Mouse (Mus musculus) large intestine, adult 2 months (tissue): ENCODE measurements around the gene Mmd. TPM values are rescaled to one million over a fixed set of nuclear protein-coding genes. Genes with fewer than 3 reads are reported as not detected.
A peak's percentile ranks its signal among the peaks of the same experiment; 100 is the strongest.

ENCODE experiments used
- DNase-seq: peaks from one replicate; pipeline ENCODE4 v3.0.0-alpha.2; 2012; ENCODE audit warnings: low read depth, low spot score
- WGBS: fragments of 180-500 bp; shearing (Covaris S2); methylation state at CpG from one replicate; pipeline ENCODE4 v1.1.7; 2018; 5-methylcytosine and 5-hydroxymethylcytosine counted together
- polyA plus RNA-seq: library from polyadenylated mRNA; depleted of rRNA; stranded (reverse); fragments of >200 nt; gene quantifications from 2 replicates; pipeline ENCODE4 v1.2.3, GENCODE M21; 2012; rRNA removed

The Mmd gene
- 17.9 and 23.6 TPM in 2 replicates for polyA plus RNA-seq

GRCm38 (mm10) chr11:90249025-90249650 is at the start of gene Mmd:
TSS of gene Mmd (plus strand) at chr11:90249456.
- DNase-seq = peak; percentile 93
- under 1% methylated on average over 51 of the region's 51 CpGs for WGBS

GRCm38 (mm10) chr11:90200826-90201225 is 48.4 kb upstream of the Mmd start:
- no peak for DNase-seq

GRCm38 (mm10) chr11:90214246-90214645 is 35.0 kb upstream of the Mmd start:
- DNase-seq = no peak
- WGBS = 79% methylated on average over 7 of the region's 7 CpGs

More at GRCm38 (mm10) chr11:90200826-90201225, 48.4 kb upstream of the Mmd start:
- WGBS = 82% methylated on average over 2 of the region's 2 CpGs

GRCm38 (mm10) chr11:90220022-90220645 is 29.1 kb upstream of the Mmd start:
- no peak for DNase-seq
- 66% methylated on average over 6 of the region's 6 CpGs for WGBS

GRCm38 (mm10) chr11:90220750-90221149 is 28.5 kb upstream of the Mmd start:
- DNase-seq = no peak
- WGBS = 7% methylated on average over 2 of the region's 2 CpGs

GRCm38 (mm10) chr11:90224914-90225470 is 24.3 kb upstream of the Mmd start:
- DNase-seq = no peak
- WGBS = 47% methylated on average over 11 of the region's 11 CpGs

- no peak for DNase-seq
- 67% methylated on average over 12 of the region's 12 CpGs for WGBS
These were observed 22.0 kb upstream of the Mmd start for GRCm38 (mm10) chr11:90227000-90227922.

GRCm38 (mm10) chr11:90228251-90228949 is 20.9 kb upstream of the Mmd start:
- WGBS = 86% methylated on average over 9 of the region's 9 CpGs
- no peak for DNase-seq

- no peak for DNase-seq
These were observed 19.5 kb upstream of the Mmd start for GRCm38 (mm10) chr11:90229800-90230199.

GRCm38 (mm10) chr11:90230671-90231070 is 18.6 kb upstream of the Mmd start:
- DNase-seq = no peak
- WGBS = 80% methylated on average over 2 of the region's 2 CpGs

- WGBS = 4% methylated on average over 2 of the region's 2 CpGs
- DNase-seq = peak; percentile 61
These were observed 17.6 kb upstream of the Mmd start for GRCm38 (mm10) chr11:90231631-90232030.

- WGBS = 33% methylated on average over 4 of the region's 4 CpGs
These were observed 16.6 kb upstream of the Mmd start for GRCm38 (mm10) chr11:90232685-90233084.

GRCm38 (mm10) chr11:90235221-90235620 is 14.0 kb upstream of the Mmd start:
- WGBS = 86% methylated on average over 5 of the region's 5 CpGs

More at GRCm38 (mm10) chr11:90232685-90233084, 16.6 kb upstream of the Mmd start:
- DNase-seq = no peak

GRCm38 (mm10) chr11:90237616-90238015 is 11.6 kb upstream of the Mmd start:
- WGBS = 88% methylated on average over 5 of the region's 5 CpGs
- no peak for DNase-seq

More at GRCm38 (mm10) chr11:90235221-90235620, 14.0 kb upstream of the Mmd start:
- no peak for DNase-seq

GRCm38 (mm10) chr11:90238657-90239056 is 10.6 kb upstream of the Mmd start:
- WGBS = 64% methylated on average over 2 of the region's 2 CpGs
- DNase-seq = no peak

GRCm38 (mm10) chr11:90240652-90241330 is 8.5 kb upstream of the Mmd start:
- 42% methylated on average over 6 of the region's 6 CpGs for WGBS
- DNase-seq = no peak

- no peak for DNase-seq
- WGBS = 85% methylated on average over 2 of the region's 2 CpGs
These were observed 7.4 kb upstream of the Mmd start for GRCm38 (mm10) chr11:90241874-90242273.

- WGBS = 93% methylated on average over 2 of the region's 2 CpGs
These were observed 6.0 kb upstream of the Mmd start for GRCm38 (mm10) chr11:90243300-90243699.

GRCm38 (mm10) chr11:90245630-90246029 is 3.6 kb upstream of the Mmd start:
- DNase-seq = no peak
- 76% methylated on average over 6 of the region's 6 CpGs for WGBS

More at GRCm38 (mm10) chr11:90243300-90243699, 6.0 kb upstream of the Mmd start:
- DNase-seq = no peak
